Mouse (Mus musculus) ES-Bruce4 (cell line): ENCODE data around the gene Emd. TPM values are rescaled to one million over a fixed set of nuclear protein-coding genes. Genes with fewer than 3 reads are reported as not detected.
"Not testable (repeated sequence)": the region's sequence is repeated elsewhere in the genome, so short reads cannot be mapped to it uniquely, and the experiment has no call there.

Experiments used
- H3K27ac ChIP-seq: 2 replicates; pipeline ENCODE4 v1.5.1; 2012; ENCODE audit warnings: low read length, inconsistent platforms; ENCODE audit not compliant: insufficient read depth
- H3K27me3 ChIP-seq: 2 replicates; pipeline ENCODE4 v1.6.1; 2012; ENCODE audit warnings: mild to moderate bottlenecking, low read length, inconsistent platforms; ENCODE audit not compliant: control insufficient read depth, poor library complexity, insufficient read depth, severe bottlenecking
- H3K36me3 ChIP-seq: 2 replicates; pipeline ENCODE4 v1.6.1; 2012; ENCODE audit warnings: inconsistent platforms, mild to moderate bottlenecking, low read length, moderate library complexity; ENCODE audit not compliant: control insufficient read depth, poor library complexity, insufficient read depth, severe bottlenecking
- H3K4me1 ChIP-seq: one replicate; pipeline ENCODE4 v1.8.1; 2011; ENCODE audit warnings: low read length; ENCODE audit not compliant: control insufficient read depth, insufficient read depth
- H3K4me3 ChIP-seq: 2 replicates; pipeline ENCODE4 v1.5.1; 2011; ENCODE audit warnings: low read depth, mild to moderate bottlenecking, low read length
- H3K9ac ChIP-seq: 2 replicates; pipeline ENCODE4 v1.6.1; 2012; ENCODE audit warnings: low read depth, mild to moderate bottlenecking, inconsistent platforms; ENCODE audit not compliant: poor library complexity, severe bottlenecking
- H3K9me3 ChIP-seq: replicated peaks from 2 replicates; pipeline ENCODE4 v1.6.1; 2012; ENCODE audit warnings: mild to moderate bottlenecking, low read length, inconsistent platforms; ENCODE audit not compliant: control insufficient read depth, poor library complexity, insufficient read depth, severe bottlenecking
- CTCF ChIP-seq: IDR thresholded peaks from one replicate; pipeline ENCODE4 v1.8.1; 2011; ENCODE audit warnings: low read depth, low read length
- EP300 ChIP-seq: IDR thresholded peaks from 2 replicates; pipeline ENCODE4 v1.6.1; 2011; ENCODE audit warnings: low read depth, low read length; ENCODE audit not compliant: insufficient read depth
- POLR2A ChIP-seq: IDR thresholded peaks from one replicate; pipeline ENCODE4 v1.8.1; 2011; ENCODE audit warnings: low read length; ENCODE audit not compliant: insufficient read depth
- polyA plus RNA-seq: library from polyadenylated mRNA; stranded (reverse); fragments of >200 nt; gene quantifications from 2 replicates; pipeline ENCODE4 v1.2.4, GENCODE M21; 2011; ENCODE audit warnings: low read depth; ENCODE audit not compliant: missing spikeins, insufficient read depth, insufficient read length

The Emd gene
- 154 and 169 TPM in 2 replicates for polyA plus RNA-seq

DNA sequence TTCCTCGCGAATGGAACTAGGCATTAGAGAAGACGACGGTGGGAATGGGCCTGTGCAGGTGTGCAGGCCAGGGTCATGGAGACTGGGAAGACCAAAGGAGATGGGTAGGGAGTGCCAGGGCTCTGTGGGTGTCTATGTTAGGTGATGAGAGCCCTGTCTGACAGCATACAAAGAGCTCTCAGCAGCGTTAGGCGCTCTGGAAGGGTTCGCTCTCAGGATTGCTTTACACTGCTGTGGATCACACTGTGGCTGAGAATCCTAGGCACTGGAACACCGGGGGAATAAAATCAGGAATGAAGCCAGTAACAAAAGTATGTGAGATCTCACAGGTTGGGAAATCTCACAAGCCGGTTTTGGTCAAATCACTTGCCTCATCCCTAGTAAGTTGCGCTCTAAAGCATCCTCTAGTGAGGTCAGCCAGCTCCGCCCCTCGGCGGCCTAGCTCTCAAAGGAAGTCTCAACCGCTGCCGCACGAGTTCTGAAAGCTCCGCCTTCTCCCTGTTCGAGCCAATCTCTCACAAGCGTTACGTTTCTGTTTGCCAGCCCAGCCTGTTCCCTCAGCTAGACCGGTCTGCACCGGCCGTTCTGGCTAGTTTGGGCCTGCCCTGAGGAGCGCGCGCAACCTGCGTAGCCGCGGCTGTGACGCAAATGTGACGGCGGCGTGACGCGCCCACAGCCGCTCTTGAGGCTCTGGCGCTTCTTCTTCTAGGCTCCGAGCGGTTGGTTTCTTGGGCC, at the start of gene Emd:
Emd (plus strand) TSS at position 535 of the 735 bp plus-strand sequence.
- Histone ChIP-seq H3K4me3 (peak within 1 kb of the TSS; percentile 93), H3K9me3 (no peaks in the 10 kb centered on the region), H3K4me1 (no peaks in the 10 kb centered on the region), H3K27me3 (no peaks in the 10 kb centered on the region), H3K36me3 (peaks cover 17% of the 10 kb centered on the region), H3K27ac (peak within 1 kb of the TSS; percentile 68), H3K9ac (peak within 1 kb of the TSS; percentile 71)
- TF ChIP-seq CTCF (no peak), EP300 (no peak), POLR2A (no peak)

DNA sequence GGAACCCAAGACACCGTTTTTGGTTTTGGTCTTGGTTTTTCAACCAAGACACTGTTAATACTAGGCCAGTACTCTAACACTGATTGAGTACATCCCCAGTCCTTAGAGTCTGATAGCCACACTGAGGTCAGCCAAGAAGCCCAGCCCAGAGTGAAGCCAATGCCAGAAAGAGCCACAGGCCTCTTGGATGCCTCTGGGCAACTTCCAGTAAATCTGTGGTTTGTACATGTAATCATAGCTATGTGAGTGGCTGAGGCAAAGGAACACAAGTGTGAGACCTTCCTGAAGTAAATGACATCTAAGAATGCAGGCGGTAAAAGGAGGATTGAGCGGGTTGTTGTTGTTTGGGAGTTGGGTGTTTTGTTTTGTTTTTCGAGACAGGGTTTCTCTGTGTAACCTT, 36.0 kb upstream of the Emd start:
- Histone ChIP-seq H3K27me3 (no peaks in the 10 kb centered on the region), H3K9ac (no peak overlapping the region), H3K36me3 (peaks cover 3% of the 10 kb centered on the region; the same call in 1 of the 2 replicates), H3K4me3 (no peak overlapping the region), H3K27ac (no peak overlapping the region), H3K4me1 (no peaks in the 10 kb centered on the region), H3K9me3 (no peaks in the 10 kb centered on the region)
- TF ChIP-seq CTCF (no peak), POLR2A (no peak), EP300 (no peak)

DNA sequence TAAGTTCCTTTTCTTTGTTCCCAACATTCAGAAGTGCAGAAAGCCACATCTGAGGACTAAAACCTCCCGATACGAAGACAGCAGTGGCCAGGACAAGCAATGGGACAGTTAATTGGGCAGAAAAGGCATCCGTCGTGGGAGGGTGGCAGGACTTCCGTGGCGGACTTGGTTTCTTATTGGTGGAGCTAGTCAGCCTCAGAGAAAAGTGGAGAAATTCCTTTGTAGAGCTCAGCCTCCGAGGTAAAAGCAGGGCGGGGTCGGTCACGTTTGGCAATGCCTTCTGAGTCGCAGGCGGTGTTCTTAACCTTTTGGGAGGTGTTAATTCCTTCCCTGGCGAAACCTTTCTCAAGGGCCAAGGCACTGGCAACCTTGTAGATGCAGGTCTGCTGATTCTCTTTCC, 35.0 kb upstream of the Emd start:
- TF ChIP-seq EP300 (no peak), CTCF (no peak), POLR2A (no peak)

DNA sequence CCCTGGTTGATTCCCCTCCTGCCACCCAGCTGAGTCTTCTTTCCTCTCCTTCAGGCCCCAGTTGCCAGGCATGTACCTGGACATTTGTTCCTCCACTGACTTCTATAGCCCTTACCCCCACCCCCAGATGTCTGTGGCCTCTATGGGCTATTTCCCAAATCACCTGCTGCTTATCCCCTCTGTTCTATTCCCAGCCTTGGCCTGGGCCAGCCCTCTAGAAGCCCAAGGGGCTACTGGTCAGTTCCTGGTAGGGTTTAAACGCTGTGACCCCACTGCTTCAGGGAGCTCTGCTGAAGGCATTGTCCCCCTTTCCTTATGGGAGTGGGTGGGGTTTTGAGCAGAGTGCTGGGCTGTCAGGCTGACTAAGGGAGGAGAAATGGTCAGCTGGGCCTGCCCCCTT, 34.4 kb upstream of the Emd start:
- H3K4me3 ChIP-seq, H3K4me1 ChIP-seq, H3K9me3 ChIP-seq, H3K27ac ChIP-seq, H3K9ac ChIP-seq, H3K27me3 ChIP-seq: not testable (repeated sequence)
- peaks cover 12% of the 10 kb centered on the region for H3K36me3 ChIP-seq

More for the DNA sequence above, 35.0 kb upstream of the Emd start:
- no peaks in the 10 kb centered on the region for H3K27me3 ChIP-seq
- no peak overlapping the region for H3K27ac ChIP-seq
- H3K9ac ChIP-seq = no peak overlapping the region
- no peak overlapping the region for H3K4me3 ChIP-seq
- H3K9me3 ChIP-seq = no peaks in the 10 kb centered on the region
- H3K36me3 ChIP-seq = peaks cover 7% of the 10 kb centered on the region
- no peaks in the 10 kb centered on the region for H3K4me1 ChIP-seq

DNA sequence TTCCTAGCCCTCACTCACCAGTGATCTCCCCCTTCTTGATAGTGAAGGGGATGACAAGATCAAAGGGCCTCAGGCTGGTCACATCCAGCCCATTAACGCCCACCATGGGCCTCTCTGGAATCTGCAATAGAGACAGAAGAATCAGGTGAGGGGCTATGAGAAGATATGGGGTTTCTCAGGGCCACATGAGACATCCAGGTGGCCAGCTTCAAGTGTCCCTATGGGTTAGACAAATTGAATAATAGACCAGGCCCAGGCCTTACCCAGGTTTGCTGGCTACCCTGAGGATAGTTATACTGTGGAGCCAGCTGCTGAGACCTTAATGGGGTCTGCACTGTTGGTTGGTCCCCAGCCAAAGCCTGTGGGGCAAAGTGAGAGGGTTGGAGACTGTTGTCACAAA, 24.4 kb upstream of the Emd start:
- H3K36me3 ChIP-seq = peaks cover 55% of the 10 kb centered on the region
- H3K9me3 ChIP-seq = no peaks in the 10 kb centered on the region
- H3K4me1 ChIP-seq = no peaks in the 10 kb centered on the region
- no peaks in the 10 kb centered on the region for H3K27me3 ChIP-seq
- no peak for TF ChIP-seq CTCF
- TF ChIP-seq POLR2A = no peak
- no peak for TF ChIP-seq EP300
- H3K27ac ChIP-seq = no peak overlapping the region
- no peak overlapping the region for H3K4me3 ChIP-seq
- no peak overlapping the region for H3K9ac ChIP-seq

DNA sequence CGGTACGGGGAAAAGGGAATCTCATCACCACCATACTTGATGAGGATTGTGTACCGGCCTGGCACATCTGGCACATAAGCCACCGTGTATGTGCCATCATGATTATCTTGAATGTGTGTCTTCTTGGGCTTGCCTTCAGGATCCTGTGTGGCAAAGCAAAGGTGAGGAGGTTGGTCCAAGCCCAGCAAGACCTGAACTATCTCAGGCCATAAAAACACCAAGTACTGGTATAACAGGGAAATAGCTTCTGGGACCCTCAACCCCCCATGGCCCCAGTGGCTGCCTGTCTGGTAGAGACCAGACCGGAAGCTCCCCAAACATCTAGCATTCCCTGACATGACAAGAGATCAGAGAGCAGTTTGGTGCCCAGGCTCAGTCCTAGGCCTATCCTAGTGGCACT, 21.3 kb upstream of the Emd start:
- Histone ChIP-seq H3K4me1 (no peaks in the 10 kb centered on the region), H3K9ac (no peak overlapping the region), H3K4me3 (no peak overlapping the region), H3K36me3 (peaks cover 50% of the 10 kb centered on the region), H3K27me3 (no peaks in the 10 kb centered on the region), H3K9me3 (no peaks in the 10 kb centered on the region), H3K27ac (no peak overlapping the region)
- TF ChIP-seq POLR2A (no peak), CTCF (no peak), EP300 (no peak)
